Mouse (Mus musculus) right cerebral cortex, postnatal 14 days (tissue): Measurements from ENCODE around the gene Teddm3.
"Not testable (repeated sequence)": the region's sequence is repeated elsewhere in the genome, so short reads cannot be mapped to it uniquely, and the experiment has no call there.

Experiments used
- DNase-seq: peaks from one replicate; pipeline ENCODE4 v3.0.0; 2022

The Teddm3 gene

GRCm38 (mm10) chr16:21153900-21154299 lies at the start of gene Teddm3:
Gene Teddm3, minus strand, starts transcription at chr16:21154000.
- not testable (repeated sequence) for DNase-seq

GRCm38 (mm10) chr16:21202731-21203130 lies 48.9 kb upstream of the Teddm3 start:
- no peak for DNase-seq

- no peak for DNase-seq
Measured at GRCm38 (mm10) chr16:21199426-21199825, 45.6 kb upstream of the Teddm3 start.

GRCm38 (mm10) chr16:21198529-21198928 lies 44.7 kb upstream of the Teddm3 start:
- DNase-seq: no peak

GRCm38 (mm10) chr16:21198006-21198405 lies 44.2 kb upstream of the Teddm3 start:
- no peak for DNase-seq

GRCm38 (mm10) chr16:21197542-21197941 lies 43.7 kb upstream of the Teddm3 start:
- no peak for DNase-seq

GRCm38 (mm10) chr16:21196576-21196975 lies 42.8 kb upstream of the Teddm3 start:
- no peak for DNase-seq

GRCm38 (mm10) chr16:21195260-21195866 lies 41.6 kb upstream of the Teddm3 start:
- DNase-seq: no peak

GRCm38 (mm10) chr16:21194182-21194581 lies 40.4 kb upstream of the Teddm3 start:
- DNase-seq: no peak

- no peak for DNase-seq
Measured at GRCm38 (mm10) chr16:21192509-21193354, 38.9 kb upstream of the Teddm3 start.

- DNase-seq: no peak
Measured at GRCm38 (mm10) chr16:21191569-21191968, 37.8 kb upstream of the Teddm3 start.

GRCm38 (mm10) chr16:21188345-21188744 lies 34.5 kb upstream of the Teddm3 start:
- peak; percentile 50 for DNase-seq

GRCm38 (mm10) chr16:21187568-21187967 lies 33.8 kb upstream of the Teddm3 start:
- no peak for DNase-seq

- DNase-seq: no peak
Measured at GRCm38 (mm10) chr16:21184697-21185096, 30.9 kb upstream of the Teddm3 start.

- no peak for DNase-seq
Measured at GRCm38 (mm10) chr16:21182108-21182507, 28.3 kb upstream of the Teddm3 start.

GRCm38 (mm10) chr16:21175236-21175635 lies 21.4 kb upstream of the Teddm3 start:
- no peak for DNase-seq

- DNase-seq: no peak
Measured at GRCm38 (mm10) chr16:21168730-21169129, 14.9 kb upstream of the Teddm3 start.

GRCm38 (mm10) chr16:21165343-21166220 lies 11.8 kb upstream of the Teddm3 start:
- DNase-seq: not testable (repeated sequence)

GRCm38 (mm10) chr16:21163423-21163822 lies 9.6 kb upstream of the Teddm3 start:
- DNase-seq: not testable (repeated sequence)

- DNase-seq: not testable (repeated sequence)
Measured at GRCm38 (mm10) chr16:21159226-21159625, 5.4 kb upstream of the Teddm3 start.

GRCm38 (mm10) chr16:21156261-21156660 lies 2.5 kb upstream of the Teddm3 start:
- not testable (repeated sequence) for DNase-seq

GRCm38 (mm10) chr16:21151564-21152361 lies 2.0 kb downstream of the Teddm3 start:
- no peak for DNase-seq
